In the genomic region with DNA sequence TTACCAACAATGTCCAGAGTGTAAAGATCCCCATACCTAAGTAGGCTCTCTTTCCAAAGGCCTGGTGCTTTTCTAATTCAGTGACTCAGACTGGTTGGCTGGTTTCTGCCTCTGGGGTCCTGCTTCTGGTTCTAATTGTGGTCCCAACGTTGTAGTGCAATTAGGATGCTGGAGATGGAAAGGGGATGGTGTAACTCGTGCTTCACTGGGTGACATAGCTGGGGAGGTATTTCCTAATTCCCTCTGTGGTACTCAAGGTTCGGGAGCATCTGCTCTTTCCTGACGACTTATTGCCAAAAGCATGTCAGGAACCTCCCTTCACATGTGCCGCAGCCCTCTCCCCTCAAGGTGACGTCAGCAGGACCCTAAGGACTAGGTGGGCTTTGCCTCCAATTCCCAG, we compare ENCODE assay signal across 22 mouse cellular contexts. TPM values are rescaled to one million over a fixed set of nuclear protein-coding genes. Genes with fewer than 3 reads are reported as not detected.
DNase-seq lines count a peak whose midpoint lies in the region; TF ChIP-seq lines count a peak whose summit lies in the region.
"Had no signal": no experiment of that assay in that cellular context is flagged by ENCODE, and none has a peak within 500 bp of the region (broad histone marks: within the 10 kb centered on the region; RNA-seq: fewer than 3 reads in every experiment).

No protein-coding gene starts in this region.

- intact Hi-C loops in left cerebral cortex, adult 2 months (cut with DNase I): loop anchor here (2.0 to 5.0 kb wide), 2 partner anchors 95 to 111 kb away; no protein-coding TSS in a partner anchor
- intact Hi-C loops in heart, postnatal 10 days (cut with DNase I): no loop called here

- DNase-seq in left cerebral cortex, adult 2 months (ENCODE audit: extremely low spot score in 1 of 2, low spot score in 2 of 2): no peak
- DNase-seq in left cerebral cortex, adult 18-20 months (ENCODE audit: low spot score in 2 of 2): no peak
- DNase-seq in NIH3T3 (ENCODE audit: low read depth): peak; percentile 82
- DNase-seq in skeletal muscle tissue, adult 2 months (ENCODE audit: low read depth, low spot score): peak; percentile 69
- no peak for DNase-seq in adrenal gland, postnatal 10 days
- no peak for DNase-seq in heart, postnatal 10 days
- DNase-seq: adrenal gland, adult 2 months; adrenal gland, postnatal 25 days; cerebellum, adult 11-12 months; cerebellum, adult 8-10 months; cerebellum, postnatal 36 days; embryo, embryonic 11 days; gastrocnemius, postnatal 10 days; heart, adult 11 months; heart, postnatal 36 days had no signal

- no peak overlapping the region for H3K4me3 ChIP-seq in left cerebral cortex, adult 2 months
- H3K4me3 ChIP-seq: embryonic facial prominence, embryonic 10.5 days; embryonic facial prominence, embryonic 13.5 days; forebrain, embryonic 10.5 days; forebrain, embryonic 13.5 days; hindbrain, embryonic 10.5 days; hindbrain, embryonic 13.5 days had no signal

- no peak for TF ChIP-seq CTCF in left cerebral cortex, adult 2 months (IDR thresholded peaks at IDR 0.05)

- H3K27ac ChIP-seq in left cerebral cortex, adult 2 months: peak overlapping the region; percentile 59; the same call in 1 of the 2 replicates
- H3K27ac ChIP-seq: embryonic facial prominence, embryonic 10.5 days; embryonic facial prominence, embryonic 13.5 days; forebrain, embryonic 10.5 days; forebrain, embryonic 13.5 days; hindbrain, embryonic 10.5 days; hindbrain, embryonic 13.5 days; hindbrain, postnatal 0 days had no signal

RNA-seq across cellular contexts. Expression of gene Rbpj, which starts 27.8 kb away (rescaled TPM):
- 10 to 100 TPM; 32.8 to 33.2 TPM for total RNA-seq in left cerebral cortex, adult 2 months (2021)
- 10 to 100 TPM; 27.8 to 29.0 TPM for total RNA-seq in left cerebral cortex, adult 18-20 months (2021)
- total RNA-seq in adrenal gland, postnatal 10 days (2021): 10 to 100 TPM; 39.4 to 49.0 TPM
- 10 to 100 TPM; 34.9 to 36.4 TPM for total RNA-seq in heart, postnatal 10 days (2021)

Comparison
In these comparisons a context has a peak if more than half of its experiments do, and no peak if none do; other contexts are left out.
1. DNase-seq: peak in NIH3T3 (single experiment) and skeletal muscle tissue, adult 2 months (single experiment); none in left cerebral cortex, adult 2 months (0 of 2), left cerebral cortex, adult 18-20 months (0 of 2), adrenal gland, postnatal 10 days (single experiment) and heart, postnatal 10 days (0 of 2).